Mouse (Mus musculus): ENCODE measurements around the gene Naip5. TPM values are rescaled to one million over a fixed set of nuclear protein-coding genes. Genes with fewer than 3 reads are reported as not detected.
"Not testable (repeated sequence)": the region's sequence is repeated elsewhere in the genome, so short reads cannot be mapped to it uniquely, and the experiment has no call there.

Gene Naip5
- total RNA-seq (2014; rRNA removed), result 0.11 and 0.47 TPM in 2 replicates
- polyA plus RNA-seq (2015; fragmentation: Nextera tagmentation; extraction: Ambion mirVana), result 0.11 and 0.20 TPM in 2 replicates

DNA sequence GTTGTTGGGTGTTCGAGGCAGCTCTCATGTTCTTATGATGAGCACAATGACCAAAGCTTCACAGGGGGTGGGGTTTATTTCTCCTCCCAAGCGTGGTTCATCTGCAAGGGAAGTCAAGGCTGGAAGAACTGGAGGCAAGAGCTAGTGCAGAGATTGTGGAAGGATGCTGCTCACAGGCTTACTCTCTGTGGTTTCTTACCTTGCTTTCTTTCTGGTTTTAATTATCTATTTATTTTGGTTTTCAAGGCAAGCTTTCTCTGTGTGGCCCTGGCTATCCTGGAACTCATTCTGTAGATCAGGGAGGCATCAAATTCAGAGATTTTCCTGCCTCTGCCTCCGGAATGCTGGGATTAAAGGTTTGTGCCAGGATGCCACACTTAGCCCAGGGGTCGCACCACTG lies at the start of gene Naip5:
TSS of gene Naip5 (minus strand) at position 101 of the 400 bp plus-strand sequence.
- not testable (repeated sequence) for H3K4me2 ChIP-seq (ENCODE audit: low read depth, low read length, poor library complexity, severe bottlenecking); H3K4me3 ChIP-seq (ENCODE audit: low read depth, low read length); H3K9ac ChIP-seq (replicated peaks; ENCODE audit: low read length, poor library complexity, severe bottlenecking); H3K9me3 ChIP-seq (ENCODE audit: low read length); H3K27ac ChIP-seq (ENCODE audit: low read depth, low read length); DNase-seq (ENCODE audit: low spot score); ATAC-seq (ENCODE audit: low FRiP score); H3K27me3 ChIP-seq (ENCODE audit: insufficient read depth, low read length); H3K4me1 ChIP-seq (ENCODE audit: insufficient read depth, low read length); H3K36me3 ChIP-seq (ENCODE audit: insufficient read depth, low read length)
- 84% methylated on average over 4 of the region's 4 CpGs for WGBS

DNA sequence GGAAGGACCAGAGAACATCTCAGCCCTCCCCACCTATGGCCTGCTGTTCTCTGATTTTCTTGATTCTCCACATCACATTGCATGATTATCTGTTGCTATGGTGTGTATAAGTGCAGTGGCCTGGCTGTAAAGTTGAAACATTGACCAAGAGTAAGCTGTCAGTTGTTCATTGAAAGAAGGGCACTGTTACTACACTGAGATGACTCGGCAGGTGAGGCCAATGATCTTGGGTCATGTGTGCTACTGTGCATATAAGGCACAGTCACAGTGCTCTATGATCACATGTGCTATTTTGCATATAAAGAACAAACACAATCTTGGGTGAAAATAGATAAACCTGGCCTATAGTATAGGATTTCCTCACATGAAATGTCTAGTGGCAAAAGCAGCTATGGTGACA lies 38.5 kb upstream of the Naip5 start:
- no peak for TF ChIP-seq CTCF (IDR thresholded peaks at IDR 0.05)
- H3K4me2 ChIP-seq (ENCODE audit: low read depth, low read length, poor library complexity, severe bottlenecking), result no peak overlapping the region
- no peak overlapping the region for H3K27ac ChIP-seq (ENCODE audit: low read depth, low read length)
- no peaks in the 10 kb centered on the region for H3K27me3 ChIP-seq (ENCODE audit: insufficient read depth, low read length)
- H3K4me3 ChIP-seq (ENCODE audit: low read depth, low read length), result no peak overlapping the region
- ATAC-seq (ENCODE audit: low FRiP score) (no peak), DNase-seq (ENCODE audit: low spot score) (no peak)
- no peaks in the 10 kb centered on the region for H3K36me3 ChIP-seq (ENCODE audit: insufficient read depth, low read length)
- H3K4me1 ChIP-seq (ENCODE audit: insufficient read depth, low read length), result no peaks in the 10 kb centered on the region
- no peaks in the 10 kb centered on the region for H3K9me3 ChIP-seq (ENCODE audit: low read length)
- WGBS, result 97% methylated on average over 1 of the region's 1 CpGs
- no peak overlapping the region for H3K9ac ChIP-seq (replicated peaks; ENCODE audit: low read length, poor library complexity, severe bottlenecking)

DNA sequence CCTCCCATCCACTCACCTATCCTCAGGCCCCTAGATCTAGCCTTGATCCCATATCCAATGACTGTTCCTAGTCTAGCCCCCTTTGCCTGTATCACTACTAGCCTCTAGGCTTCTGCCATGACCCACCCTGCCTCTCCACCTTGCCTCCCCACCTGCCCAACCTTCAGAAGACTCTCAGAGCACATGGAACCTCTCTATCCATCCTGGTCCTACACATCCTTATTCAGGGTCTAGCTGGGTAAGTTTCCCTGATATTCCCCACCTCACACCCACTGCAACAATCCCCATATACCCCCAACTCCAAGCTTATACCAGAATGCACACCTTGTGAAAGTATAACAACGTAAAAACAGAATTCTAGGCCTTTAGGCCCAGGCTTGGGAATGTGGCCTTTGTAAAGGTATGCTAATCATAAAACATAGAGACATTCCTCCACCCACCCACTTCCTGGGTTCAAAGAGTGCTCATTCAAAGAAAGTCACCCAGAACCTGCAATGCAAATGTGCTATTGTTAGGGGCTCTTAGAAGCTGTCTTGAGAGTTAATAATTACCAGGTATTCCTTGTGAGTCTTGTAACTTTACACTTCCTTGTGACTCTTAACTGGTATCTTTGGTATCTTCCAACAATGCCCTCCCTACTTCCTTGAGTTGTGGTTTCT lies 25.5 kb upstream of the Naip5 start:
- H3K4me2 ChIP-seq (ENCODE audit: low read depth, low read length, poor library complexity, severe bottlenecking); H3K27ac ChIP-seq (ENCODE audit: low read depth, low read length); H3K27me3 ChIP-seq (ENCODE audit: insufficient read depth, low read length); H3K9me3 ChIP-seq (ENCODE audit: low read length); H3K4me1 ChIP-seq (ENCODE audit: insufficient read depth, low read length); ATAC-seq (ENCODE audit: low FRiP score); H3K4me3 ChIP-seq (ENCODE audit: low read depth, low read length); H3K36me3 ChIP-seq (ENCODE audit: insufficient read depth, low read length); H3K9ac ChIP-seq (replicated peaks; ENCODE audit: low read length, poor library complexity, severe bottlenecking); DNase-seq (ENCODE audit: low spot score): not testable (repeated sequence)
- no CpG with 5 or more reads among the region's 1 CpGs for WGBS

DNA sequence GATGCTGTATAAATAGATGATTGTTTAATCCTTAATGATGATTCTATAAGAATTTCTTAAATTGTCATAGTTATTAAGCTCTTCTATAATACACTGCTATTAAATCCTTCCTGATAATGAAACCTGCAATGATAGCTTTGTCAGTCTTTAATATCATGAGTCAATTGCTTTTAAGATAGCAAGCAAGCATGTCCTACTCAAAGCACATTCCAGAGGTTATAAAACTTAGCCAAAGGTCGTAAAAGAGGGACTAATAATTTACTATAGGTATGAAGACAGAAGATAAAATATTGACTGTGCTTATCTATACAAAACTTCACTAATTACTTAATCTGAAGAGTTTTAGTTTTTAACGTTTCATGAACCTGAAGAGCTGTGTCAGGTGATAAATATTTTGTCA lies 10.9 kb upstream of the Naip5 start:
- not testable (repeated sequence) for H3K9me3 ChIP-seq (ENCODE audit: low read length); DNase-seq (ENCODE audit: low spot score); ATAC-seq (ENCODE audit: low FRiP score); H3K9ac ChIP-seq (replicated peaks; ENCODE audit: low read length, poor library complexity, severe bottlenecking); H3K4me3 ChIP-seq (ENCODE audit: low read depth, low read length); H3K27ac ChIP-seq (ENCODE audit: low read depth, low read length); H3K4me2 ChIP-seq (ENCODE audit: low read depth, low read length, poor library complexity, severe bottlenecking); H3K27me3 ChIP-seq (ENCODE audit: insufficient read depth, low read length); H3K36me3 ChIP-seq (ENCODE audit: insufficient read depth, low read length); H3K4me1 ChIP-seq (ENCODE audit: insufficient read depth, low read length)
- WGBS, result 78% methylated on average over 2 of the region's 2 CpGs

DNA sequence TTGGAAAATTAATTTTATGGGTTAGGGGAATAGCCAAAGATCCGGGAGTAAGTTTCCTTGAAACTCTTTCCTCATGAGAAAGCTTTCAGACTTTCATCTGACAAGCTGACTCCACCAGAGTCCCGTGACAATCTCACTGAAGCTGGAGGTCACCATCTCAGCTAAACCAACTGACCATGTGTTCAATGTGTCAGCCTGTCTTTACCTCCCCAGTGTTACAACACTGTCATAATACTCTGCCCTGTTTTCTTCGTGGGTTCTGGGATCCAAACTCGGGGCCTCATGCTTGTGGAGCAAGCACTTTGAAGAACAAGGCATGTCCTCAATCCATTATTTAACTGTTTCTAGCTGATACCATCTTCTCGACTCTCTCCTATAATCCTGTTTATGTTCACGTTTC lies 9.8 kb upstream of the Naip5 start:
- H3K4me3 ChIP-seq (ENCODE audit: low read depth, low read length); H3K9me3 ChIP-seq (ENCODE audit: low read length); H3K36me3 ChIP-seq (ENCODE audit: insufficient read depth, low read length); H3K4me1 ChIP-seq (ENCODE audit: insufficient read depth, low read length); DNase-seq (ENCODE audit: low spot score); H3K27me3 ChIP-seq (ENCODE audit: insufficient read depth, low read length); H3K4me2 ChIP-seq (ENCODE audit: low read depth, low read length, poor library complexity, severe bottlenecking); H3K9ac ChIP-seq (replicated peaks; ENCODE audit: low read length, poor library complexity, severe bottlenecking); H3K27ac ChIP-seq (ENCODE audit: low read depth, low read length); ATAC-seq (ENCODE audit: low FRiP score): not testable (repeated sequence)
- WGBS, result 88% methylated on average over 5 of the region's 6 CpGs

DNA sequence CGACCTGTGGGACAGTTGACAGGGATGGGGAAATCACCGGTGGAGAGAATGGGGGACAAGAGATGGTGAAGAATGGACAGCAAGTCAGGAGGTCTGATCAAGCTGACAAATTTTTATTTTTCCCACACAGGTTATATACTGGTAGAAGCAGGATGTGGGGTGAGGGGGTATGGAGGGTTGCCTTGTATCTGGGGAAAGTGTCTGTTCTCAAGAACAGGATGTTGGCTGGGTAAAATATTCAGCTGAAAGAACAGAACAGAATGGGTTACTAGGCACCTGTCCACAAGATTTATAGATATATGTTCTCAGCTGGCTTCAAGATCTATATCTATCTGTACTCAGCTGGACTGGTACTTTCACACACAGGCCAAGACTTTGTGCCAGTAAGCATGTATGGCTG lies 5.8 kb upstream of the Naip5 start:
- not testable (repeated sequence) for H3K9ac ChIP-seq (replicated peaks; ENCODE audit: low read length, poor library complexity, severe bottlenecking); H3K4me2 ChIP-seq (ENCODE audit: low read depth, low read length, poor library complexity, severe bottlenecking); DNase-seq (ENCODE audit: low spot score); ATAC-seq (ENCODE audit: low FRiP score); H3K9me3 ChIP-seq (ENCODE audit: low read length); H3K27me3 ChIP-seq (ENCODE audit: insufficient read depth, low read length); H3K4me1 ChIP-seq (ENCODE audit: insufficient read depth, low read length); H3K4me3 ChIP-seq (ENCODE audit: low read depth, low read length); H3K36me3 ChIP-seq (ENCODE audit: insufficient read depth, low read length); H3K27ac ChIP-seq (ENCODE audit: low read depth, low read length)
- WGBS, result 95% methylated on average over 2 of the region's 2 CpGs

DNA sequence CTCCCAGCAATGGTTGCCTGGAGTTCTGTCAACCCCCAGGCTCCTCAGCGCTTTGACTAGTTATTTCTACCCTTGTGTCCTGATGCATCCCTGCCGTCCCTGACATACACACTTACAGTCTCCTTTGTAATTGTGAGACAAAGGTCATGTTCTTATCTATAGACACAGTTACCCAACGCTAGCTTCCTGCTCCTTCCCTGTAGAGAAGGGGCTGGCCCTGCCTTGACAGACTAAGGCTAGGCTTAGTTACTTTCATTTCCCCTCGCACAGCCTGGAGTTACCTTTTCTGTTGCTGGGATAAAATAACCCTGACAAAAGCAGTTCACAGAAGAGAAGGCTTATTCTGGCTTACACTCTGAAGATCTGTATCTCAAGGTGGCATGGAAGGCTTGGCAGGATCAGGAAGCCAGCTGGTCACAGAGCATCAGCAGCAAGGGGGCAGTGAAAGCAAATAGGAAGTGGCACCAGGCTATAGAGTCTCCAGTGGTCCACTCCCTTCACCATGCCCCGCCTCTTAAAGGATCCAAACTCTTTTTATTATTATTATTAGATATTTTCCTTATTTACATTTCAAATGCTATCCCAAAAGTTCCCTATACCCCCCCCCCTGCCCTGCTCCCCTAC lies 885 bp upstream of the Naip5 start:
- not testable (repeated sequence) for H3K36me3 ChIP-seq (ENCODE audit: insufficient read depth, low read length)
- WGBS, result 81% methylated on average over 5 of the region's 5 CpGs

More for the DNA sequence above, 885 bp upstream of the Naip5 start:
- H3K4me1 ChIP-seq (ENCODE audit: insufficient read depth, low read length); H3K4me2 ChIP-seq (ENCODE audit: low read depth, low read length, poor library complexity, severe bottlenecking); ATAC-seq (ENCODE audit: low FRiP score); H3K9ac ChIP-seq (replicated peaks; ENCODE audit: low read length, poor library complexity, severe bottlenecking); H3K27me3 ChIP-seq (ENCODE audit: insufficient read depth, low read length); DNase-seq (ENCODE audit: low spot score); H3K4me3 ChIP-seq (ENCODE audit: low read depth, low read length); H3K9me3 ChIP-seq (ENCODE audit: low read length); H3K27ac ChIP-seq (ENCODE audit: low read depth, low read length): not testable (repeated sequence)
